Mouse (Mus musculus) frontal cortex, adult 2 months (tissue): ENCODE measurements around the gene Lrrc55. TPM values are rescaled to one million over a fixed set of nuclear protein-coding genes. Genes with fewer than 3 reads are reported as not detected.
"Not testable (repeated sequence)": the region's sequence is repeated elsewhere in the genome, so short reads cannot be mapped to it uniquely, and the experiment has no call there.

Source experiments
- DNase-seq, 2 experiments: peaks; one replicate each; pipeline ENCODE4 v3.0.0; 2022; ENCODE audit warnings: low spot score in 1 of 2; ENCODE audit errors: extremely low spot score in 1 of 2
- polyA plus RNA-seq: library from polyadenylated mRNA; depleted of rRNA; stranded (reverse); fragments of >200 nt; gene quantifications from 2 replicates; pipeline ENCODE4 v1.2.3, GENCODE M21; 2012; rRNA removed

The Lrrc55 gene
- polyA plus RNA-seq: 63.6 and 64.7 TPM in 2 replicates

DNA sequence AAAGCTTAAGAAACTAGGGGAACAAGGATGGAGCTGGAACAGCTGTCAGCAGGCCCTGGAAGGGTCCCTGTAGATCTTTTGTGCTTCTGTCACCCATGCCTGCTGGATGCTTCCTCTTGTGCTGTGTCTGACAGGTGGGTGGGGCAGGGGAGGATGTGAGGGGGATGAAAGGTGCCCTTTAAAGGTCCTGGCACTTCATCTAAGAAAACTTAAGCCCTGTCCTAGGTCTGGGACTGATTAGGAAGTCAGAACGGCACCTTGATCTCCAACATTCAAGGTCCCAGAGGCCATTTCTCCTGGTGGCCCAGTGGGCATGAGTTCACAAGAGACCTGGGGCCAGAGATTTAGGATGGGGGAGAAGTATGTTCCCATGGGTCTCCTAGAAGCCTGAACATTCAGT lies at the start of gene Lrrc55:
TSS of gene Lrrc55 (minus strand) at position 297 of the 400 bp plus-strand sequence.
- DNase-seq: no peak

DNA sequence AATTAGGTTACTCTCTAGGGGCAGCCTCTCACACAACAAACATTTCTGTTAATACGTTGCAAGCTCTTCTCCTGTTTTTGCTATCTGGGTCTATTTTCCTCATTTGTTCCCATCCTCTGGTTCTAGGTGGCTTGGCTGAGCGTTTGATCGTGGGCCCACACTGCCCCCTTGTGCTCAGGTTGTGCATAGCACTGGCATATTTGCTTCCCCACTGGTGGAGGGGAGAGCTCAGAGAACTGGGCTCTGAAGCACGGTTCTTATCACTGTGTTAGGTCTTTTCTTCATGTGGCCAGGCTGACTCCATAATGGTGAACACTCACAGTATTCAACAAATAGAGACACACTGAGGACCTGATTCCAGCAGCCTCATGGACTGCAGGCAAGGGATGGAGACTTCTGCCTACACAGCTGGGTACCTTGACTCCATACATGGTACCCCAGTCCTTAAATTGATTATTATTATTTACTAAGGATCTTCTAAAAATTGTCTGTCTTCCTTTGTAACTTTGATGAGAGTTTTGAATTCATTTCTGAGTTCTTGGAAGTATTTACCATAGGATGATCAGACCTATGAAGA lies 49.6 kb upstream of the Lrrc55 start:
- peak; percentile 57 to 91 for DNase-seq

DNA sequence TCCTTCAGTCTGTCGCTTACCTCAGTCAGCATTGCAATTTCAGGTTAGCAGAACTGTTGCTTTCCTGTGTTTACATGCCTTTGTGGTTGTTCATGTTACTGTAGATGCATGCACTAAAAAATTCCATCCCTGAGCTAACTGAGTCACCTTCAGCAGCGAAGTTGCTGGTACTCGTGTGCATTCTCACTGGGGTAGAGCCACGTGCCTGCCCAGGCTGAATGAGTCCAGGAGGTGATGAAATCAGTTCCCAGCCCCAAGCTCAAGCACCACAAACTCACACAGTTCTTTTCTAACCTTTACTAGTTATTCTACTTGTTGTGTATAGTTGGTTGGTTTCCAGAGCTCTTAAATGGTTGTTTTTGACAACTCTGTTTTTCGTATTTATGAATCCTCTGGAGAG lies 48.7 kb upstream of the Lrrc55 start:
- DNase-seq: no peak

DNA sequence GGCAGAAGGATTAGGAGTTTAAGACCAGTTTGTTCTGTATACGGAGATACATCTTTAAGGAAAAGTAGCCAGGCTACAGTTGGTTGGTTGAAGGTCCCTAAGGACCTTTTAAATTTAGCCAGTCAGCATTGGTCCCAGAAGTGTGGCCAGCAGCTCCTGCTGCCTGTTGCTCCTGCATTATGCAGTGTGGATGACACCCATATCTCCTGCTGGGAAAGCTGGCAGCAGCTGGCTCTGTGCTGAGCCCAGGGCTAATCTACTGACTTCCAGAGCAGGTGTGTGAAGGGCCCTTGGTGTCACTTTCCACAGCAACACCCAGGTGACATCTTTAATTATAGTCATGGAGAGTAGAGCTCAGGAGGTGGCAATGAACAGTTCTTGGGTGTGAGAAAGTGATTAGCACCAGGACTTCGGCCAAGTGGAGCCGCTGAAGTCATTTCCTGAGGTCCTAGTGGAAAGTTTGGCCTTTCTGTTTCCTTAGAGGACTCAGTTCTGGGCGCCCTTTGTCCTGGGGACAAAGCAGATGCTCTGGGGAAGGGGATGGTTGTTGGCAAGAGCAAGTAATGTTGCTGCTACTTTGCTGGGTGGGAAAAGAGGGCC lies 41.2 kb upstream of the Lrrc55 start:
- DNase-seq: no peak

DNA sequence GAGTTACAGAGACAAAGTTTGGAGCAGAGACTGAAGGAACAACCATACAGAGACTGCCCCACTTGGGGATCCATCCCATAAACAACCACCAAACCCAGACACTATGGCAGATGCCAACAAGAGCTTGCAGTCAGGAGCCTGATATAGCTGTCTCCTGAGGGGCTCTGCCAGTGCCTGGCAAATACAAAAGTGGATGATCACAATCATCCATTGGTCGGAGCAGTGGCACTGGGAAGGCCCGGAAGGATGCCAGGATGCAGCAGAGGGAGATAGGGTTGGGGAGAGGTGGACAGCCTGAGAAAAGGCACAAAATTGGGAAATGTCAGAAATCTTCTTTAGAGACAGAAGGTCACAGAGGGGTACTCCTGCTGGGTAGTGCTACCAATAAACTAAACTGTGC lies 40.2 kb upstream of the Lrrc55 start:
- not testable (repeated sequence) for DNase-seq

DNA sequence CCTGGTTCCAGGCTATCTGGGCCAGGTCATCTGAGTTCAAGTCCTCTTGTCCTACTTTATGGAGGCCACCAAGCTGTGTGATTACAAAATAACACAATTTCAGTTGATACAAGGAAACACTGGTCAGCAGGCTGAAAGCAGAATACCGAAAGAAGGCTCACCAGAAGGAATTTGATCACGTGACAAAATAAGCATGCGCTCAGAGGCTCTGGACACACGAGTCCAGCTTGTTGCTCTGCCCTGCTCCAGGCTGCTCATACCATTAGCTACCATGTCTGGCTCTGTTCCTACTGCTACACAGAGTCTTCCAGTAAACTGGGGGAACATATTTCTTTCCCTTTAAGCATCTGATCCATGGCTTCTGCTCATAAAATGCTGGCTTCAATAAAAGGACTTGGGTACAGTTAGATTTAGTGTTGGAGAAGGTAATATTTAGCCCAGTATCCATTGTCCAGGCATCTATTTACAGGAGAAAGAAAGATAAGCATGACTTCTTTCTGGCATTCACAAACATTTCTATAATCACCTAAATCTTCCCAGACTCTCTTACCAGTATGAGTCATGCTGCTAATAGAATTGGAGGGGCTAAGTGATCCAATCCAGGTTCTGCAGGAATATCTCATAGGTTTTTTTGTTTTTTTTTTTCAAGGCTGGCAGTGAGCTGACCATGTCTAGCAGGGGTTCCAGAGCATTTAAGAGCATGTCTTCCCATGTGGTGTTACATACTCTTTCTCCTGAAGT lies 33.9 kb upstream of the Lrrc55 start:
- DNase-seq: no peak

DNA sequence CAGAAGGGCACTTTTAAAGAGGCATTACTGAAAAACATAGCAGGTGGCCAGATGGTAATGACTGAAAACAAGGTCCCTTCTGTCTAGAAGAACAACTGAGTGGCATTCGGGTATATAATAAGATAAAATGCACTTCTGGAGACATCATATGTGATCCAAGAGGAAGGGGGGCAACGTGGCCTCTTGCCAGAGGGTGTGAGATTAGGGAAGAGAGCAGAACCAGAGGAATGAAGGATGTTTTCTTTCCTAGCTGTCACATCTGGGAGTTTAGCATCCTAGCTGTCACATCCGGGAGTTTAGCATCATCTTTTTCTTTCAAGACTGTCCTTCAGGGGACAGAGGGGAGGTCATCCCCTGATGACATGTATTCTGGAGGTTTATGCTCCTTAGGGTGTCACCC lies 32.6 kb upstream of the Lrrc55 start:
- no peak for DNase-seq

DNA sequence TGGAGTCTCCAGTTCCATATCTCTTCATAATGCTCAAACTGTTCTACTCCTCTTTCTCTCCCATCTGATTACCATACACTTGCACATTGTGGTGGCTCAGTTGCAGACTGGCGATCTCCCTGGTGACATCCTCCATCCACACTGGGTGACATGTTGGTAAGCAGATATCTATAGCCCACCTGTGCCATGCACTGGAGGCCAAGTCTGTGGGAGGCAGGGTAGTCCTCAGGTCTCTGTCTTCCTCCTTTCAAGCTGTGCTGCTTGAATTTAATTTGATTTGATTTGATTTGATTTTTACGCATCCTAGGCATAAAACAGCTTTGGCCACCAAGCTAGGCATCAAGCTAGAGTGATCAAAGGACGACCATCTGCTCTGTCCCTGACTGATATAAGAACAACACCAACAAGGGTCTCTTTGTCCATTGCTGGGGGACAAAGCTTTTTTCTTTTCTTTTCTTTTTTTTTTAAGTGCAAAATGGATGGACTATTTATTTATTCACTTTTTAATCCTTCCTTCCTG lies 30.9 kb upstream of the Lrrc55 start:
- no peak for DNase-seq

DNA sequence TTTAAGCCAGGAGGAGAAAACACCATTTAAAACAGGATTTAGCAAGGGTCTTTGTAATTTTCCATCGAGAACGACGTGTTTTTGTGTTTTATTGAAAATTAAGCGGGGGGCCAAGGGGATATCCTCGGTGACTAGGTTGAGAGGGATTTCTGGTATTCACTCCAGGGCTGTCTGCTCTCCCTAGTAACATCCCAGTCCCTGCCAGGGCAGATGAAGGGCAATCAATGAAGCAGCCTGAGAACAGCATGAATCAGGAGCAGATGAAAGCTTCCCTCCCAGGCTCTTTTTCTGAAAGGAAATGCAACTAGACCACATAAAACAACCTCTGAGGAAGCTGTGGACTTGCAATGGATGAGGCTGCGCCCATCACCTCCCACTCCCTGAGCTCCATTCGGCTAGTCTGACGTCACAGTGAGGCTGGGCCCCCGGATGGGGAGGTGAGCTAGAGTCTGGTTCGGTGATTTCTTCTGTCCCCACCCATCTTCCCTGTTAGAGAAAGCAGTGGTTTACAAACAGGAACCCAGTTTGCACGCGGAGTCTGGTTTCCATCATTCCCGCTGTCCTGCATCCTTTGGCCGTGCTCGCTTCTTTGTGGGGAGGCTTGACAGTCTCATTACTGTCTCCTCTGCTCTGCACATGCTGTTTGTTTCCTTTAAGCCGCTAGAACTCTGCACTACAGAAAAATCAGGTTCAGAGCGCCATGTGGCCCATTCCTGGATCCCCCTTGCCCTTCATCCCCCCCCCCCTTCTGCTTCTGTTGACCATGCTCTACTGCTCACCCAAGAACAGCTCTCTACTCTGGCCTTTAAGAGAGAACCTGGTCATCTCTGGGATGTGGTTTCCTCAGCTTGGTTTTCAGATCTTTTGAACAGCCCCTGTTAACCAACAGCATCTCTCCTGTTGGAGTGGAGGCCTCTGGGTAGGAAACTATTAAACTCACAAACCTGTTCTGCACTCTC lies 27.5 kb upstream of the Lrrc55 start:
- DNase-seq: peak in 1 of 2 experiments; percentile 50

DNA sequence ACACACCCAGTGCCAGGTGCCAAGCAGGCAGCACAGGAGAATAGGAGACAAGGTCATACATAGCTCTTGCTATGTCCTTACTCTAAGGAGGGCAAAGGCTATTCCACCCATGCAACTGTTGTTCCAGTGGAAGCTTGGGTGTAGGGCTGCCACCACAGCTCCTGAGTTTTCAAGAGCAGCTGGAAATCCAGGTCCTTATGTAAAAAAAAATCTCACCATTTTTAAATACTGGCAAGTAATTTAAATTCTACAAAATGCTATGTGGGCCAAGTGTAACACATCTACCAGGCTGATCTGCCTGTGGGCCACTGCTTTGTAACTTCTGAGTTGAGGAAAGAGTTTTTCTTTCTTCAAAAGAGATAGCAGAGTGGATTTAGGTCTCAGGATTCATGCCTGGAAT lies 19.6 kb upstream of the Lrrc55 start:
- peak in 1 of 2 experiments; percentile 40 for DNase-seq

DNA sequence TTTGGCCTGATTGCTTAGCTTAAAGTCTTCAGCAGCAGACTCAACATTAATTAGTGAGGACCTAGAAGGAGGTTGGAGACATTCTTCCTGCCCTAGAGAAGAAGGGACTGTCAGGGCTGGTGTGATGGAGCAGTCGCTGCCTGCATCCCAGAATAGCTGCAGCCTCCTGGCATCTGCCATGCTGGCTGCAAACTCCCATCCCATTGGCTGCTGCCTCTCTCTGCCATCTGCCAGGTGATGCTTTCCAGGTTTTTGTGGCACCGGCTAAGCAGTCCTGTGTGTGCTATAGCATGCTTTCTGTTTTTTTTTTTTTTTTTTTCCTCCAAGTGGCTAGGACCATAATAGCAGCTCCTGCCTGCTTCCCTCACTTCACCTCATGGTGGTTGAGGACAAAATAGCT lies 16.7 kb upstream of the Lrrc55 start:
- DNase-seq: peak; percentile 75 to 76

DNA sequence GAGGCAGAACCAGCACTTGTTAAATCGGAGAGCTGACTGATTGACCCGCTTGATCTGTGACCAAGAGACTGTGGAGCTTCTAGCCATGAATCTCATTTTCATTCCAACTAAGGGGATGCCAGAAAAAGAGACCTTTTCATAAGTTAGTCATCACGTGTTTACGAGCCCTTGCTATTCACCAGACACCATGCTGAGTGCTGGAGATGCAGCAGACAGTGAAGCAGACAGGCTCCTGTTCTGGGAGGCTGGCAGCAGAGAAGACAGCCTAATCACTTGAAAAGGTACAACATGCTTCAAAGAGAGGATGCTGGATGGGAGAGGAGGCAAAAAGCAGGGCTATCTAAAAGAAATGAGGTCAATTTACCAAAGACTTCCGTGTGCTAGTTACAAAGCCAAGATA lies 12.3 kb upstream of the Lrrc55 start:
- no peak for DNase-seq

DNA sequence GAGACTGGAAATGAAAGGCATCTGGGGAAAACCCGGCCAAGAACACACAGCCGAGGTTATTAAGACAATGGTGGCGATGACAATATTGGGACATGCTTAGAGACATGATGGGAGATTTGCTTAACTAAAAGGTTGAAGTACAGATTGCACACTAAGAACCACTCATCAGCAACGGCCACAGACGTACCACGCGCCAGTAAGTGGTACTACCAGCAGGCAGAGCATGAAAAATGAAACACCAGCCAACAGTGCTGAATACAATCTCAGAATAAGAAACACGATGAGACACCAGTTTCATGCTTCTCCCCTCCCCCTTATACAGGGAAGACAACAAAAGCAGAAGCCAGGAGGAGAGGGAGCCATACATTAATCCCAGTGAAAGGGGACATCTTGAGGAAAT lies 8.2 kb upstream of the Lrrc55 start:
- DNase-seq: no peak

DNA sequence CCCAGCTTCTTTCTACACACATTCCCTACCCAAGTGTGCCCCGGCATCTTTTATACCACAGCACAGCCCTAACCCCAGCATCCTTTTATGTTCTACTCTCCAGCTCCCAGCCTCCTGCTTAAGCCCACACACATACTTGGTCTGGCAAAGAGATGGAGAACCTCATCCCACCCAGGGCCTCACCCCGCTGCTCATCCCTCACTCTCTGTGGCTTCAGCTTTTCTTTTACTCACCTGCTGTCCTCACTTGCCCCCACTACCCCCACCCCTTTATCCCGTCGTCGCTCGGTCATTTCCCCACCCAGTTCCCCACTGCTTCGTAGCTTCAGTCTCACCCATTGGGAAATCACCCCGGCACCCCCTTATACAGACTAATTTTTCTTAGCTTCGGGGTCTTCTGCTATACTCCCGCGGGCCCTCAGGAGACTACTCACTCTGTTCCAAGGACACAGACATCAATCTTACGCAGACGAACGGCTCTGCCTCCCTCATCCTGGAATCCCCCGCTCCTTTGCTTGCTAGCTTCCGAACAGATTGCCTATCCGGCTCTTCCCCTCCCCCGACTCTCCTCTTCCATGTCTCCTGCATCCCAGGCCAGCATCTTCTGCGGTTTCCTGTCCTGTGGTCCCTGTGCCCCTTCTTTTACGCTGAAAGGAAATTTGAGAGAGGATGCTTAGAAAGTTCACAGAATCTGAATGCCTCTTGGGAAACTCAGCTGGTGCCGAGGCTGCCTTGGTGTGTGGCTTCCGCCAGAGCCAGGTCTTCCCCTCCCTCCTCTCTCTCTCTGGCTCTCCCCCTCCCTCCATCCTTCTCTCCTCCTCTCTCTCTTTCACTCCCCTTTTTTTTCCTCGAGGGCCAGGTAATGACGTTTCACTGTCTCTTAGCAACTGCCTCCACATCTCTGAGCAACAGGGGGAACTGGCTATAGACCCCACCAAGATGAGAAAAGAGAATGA lies 1.3 kb upstream of the Lrrc55 start:
- peak in 1 of 2 experiments; percentile 63 for DNase-seq

DNA sequence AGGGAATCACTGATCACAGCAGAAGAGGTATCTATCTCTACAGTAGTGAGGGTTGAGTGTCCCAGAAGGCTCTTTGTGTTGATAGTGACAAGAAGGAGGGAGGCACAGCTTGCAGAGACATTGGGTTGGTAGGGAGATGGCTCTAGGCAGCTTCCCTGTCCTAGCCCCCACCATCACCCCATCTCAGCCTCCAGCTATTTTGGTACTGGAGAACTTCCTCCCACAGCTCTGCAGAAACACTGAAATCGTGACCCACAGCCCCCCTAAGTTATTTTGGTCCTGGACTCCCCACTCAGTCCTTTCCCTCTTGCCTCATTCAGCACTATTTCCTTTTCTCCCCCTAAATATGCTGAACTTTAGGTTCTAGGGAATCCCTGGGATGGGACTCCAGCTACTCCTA lies 2.4 kb downstream of the Lrrc55 start:
- DNase-seq: peak in 1 of 2 experiments; percentile 38

DNA sequence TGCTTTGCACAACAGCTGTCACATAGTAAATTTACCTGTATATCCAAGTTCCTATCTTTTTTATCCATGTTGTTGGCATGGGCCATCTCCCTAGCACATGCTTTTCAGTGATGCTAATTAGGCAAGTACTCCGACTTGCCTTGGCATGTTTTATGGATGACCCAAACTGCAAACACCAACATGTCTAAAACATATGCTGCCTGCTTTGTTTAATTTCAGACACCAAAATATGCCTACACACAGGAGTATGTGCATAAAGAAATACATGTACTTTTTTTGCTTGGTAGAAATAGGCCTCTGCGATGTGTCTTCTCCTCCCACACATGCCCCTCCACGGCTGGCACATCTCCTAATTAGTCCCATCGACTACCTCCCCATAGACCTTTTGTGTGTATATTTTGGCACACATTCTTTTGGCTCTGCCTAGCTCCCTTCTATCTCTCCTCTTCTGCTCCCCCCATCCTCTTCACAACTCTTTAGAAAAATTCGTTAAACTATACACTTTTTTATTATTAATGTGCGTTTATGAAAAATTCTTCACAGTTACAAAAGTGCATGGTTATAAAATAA lies 9.3 kb downstream of the Lrrc55 start:
- DNase-seq: no peak

DNA sequence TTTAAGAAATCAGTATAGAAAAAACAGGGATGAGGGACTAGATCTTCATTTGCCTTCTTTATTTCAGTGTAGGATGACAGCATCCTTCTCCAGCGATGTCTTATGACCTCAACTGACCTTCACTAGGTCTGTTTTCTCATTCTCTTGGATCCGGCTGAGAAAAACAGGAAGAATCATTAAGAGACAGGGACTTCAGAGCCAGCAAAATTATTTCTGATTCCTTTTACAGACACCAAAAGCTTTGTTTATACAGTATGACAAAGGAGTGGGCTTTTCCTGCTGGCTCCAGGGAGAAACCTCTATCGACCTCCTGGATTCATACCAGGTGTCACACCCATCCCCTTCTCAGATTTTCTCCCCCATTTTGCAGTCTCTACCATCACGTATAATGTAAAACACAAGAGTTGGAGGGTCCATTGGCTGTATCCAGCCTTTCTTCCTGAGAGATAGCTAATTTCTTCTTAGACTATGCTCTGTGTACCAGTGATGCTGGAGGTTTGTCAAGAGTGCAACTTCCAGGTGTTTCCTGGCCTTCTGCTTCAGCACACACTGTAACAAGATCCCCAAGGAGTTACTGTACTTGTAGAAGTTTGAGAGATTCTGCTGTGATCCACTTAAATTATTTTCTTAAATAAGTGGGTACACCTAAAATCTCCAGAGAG lies 18.7 kb downstream of the Lrrc55 start:
- no peak for DNase-seq

DNA sequence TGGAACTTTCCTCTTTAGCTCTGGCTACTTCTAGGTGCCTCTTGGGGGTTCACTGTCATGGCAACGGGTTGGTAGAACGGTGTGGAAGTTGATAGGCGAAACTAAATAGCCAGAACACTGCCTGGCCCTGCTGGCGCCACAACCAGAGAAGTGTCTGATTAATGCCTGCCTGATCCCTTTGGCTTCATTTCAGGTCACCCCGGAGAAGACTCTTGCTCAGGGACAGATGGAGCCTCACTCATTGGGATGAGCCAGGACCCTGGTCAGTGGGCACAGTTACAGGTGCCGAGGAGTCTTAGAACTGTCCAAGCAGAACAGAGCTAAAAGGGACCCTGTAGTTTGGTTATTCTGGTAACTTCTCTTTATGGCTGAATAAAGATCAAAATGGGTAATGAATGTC lies 23.5 kb downstream of the Lrrc55 start:
- no peak for DNase-seq

DNA sequence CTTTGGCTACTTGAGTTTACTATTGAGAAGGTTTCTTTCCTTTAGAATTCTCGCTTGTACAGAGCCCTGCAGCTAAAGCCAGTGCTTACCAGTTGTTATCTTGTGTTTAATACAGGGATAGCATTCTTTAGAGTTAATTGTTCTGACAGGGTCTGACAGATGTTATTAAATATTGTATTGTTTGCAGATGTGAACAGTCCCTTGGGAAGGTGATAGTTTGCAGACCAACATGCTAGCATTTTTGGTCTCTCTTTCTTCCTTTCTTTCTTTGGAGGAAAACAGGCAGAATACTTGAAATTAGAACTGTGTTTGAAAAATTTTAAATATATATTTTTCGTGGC lies 24.3 kb downstream of the Lrrc55 start:
- DNase-seq: no peak
